Comparison of ENCODE assay signal across 10 mouse cellular contexts in genomic region chr7:25705801-25706251, GRCm38 (mm10). TPM values are rescaled to one million over a fixed set of nuclear protein-coding genes. Genes with fewer than 3 reads are reported as not detected.
DNase-seq lines count a peak whose midpoint lies in the region; ATAC-seq and TF ChIP-seq lines count a peak whose summit lies in the region.
"Had no signal": no experiment of that assay in that cellular context is flagged by ENCODE, and none has a peak within 500 bp of the region (broad histone marks: within the 10 kb centered on the region; RNA-seq: fewer than 3 reads in every experiment).

No protein-coding gene starts in this region.

- no peak for TF ChIP-seq EP300 in CH12.LX (IDR thresholded peaks at IDR 0.05; ENCODE audit: low read length)

- TF ChIP-seq RAD21 in CH12.LX (IDR thresholded peaks at IDR 0.05; ENCODE audit: low read depth, low read length): no peak

- H3K27me3 ChIP-seq in CH12.LX (replicated peaks): no peaks in the 10 kb centered on the region
- H3K27me3 ChIP-seq in heart, embryonic 16.5 days (ENCODE audit: control insufficient read depth, insufficient read depth, low read length): no peaks in the 10 kb centered on the region
- no peaks in the 10 kb centered on the region; the same call in 1 of the 2 replicates for H3K27me3 ChIP-seq in lung, embryonic 16.5 days (ENCODE audit: control insufficient read depth, insufficient read depth, low read depth, low read length)
- peaks cover 16% of the 10 kb centered on the region for H3K27me3 ChIP-seq in hindbrain, embryonic 12.5 days

- 53% methylated on average over 6 of the region's 6 CpGs for WGBS in heart, embryonic 16.5 days
- WGBS in lung, embryonic 16.5 days: 22% methylated on average over 6 of the region's 6 CpGs
- WGBS in hindbrain, embryonic 12.5 days: 61% methylated on average over 6 of the region's 6 CpGs

- dilution Hi-C loops in CH12.LX (cut with MboI; ENCODE audit: extremely low pct_ligation_motif_present, extremely low pct_unique_long_range_greater_than_20kb, low sequenced_read_pairs): no loop called here

- no peak for DNase-seq in gastrocnemius, adult 2 months
- no peak for DNase-seq in gastrocnemius, postnatal 4 days (ENCODE audit: low spot score in 2 of 2)
- DNase-seq in CH12.LX (ENCODE audit: extremely low read depth): no peak
- DNase-seq in embryo, embryonic 10 days (ENCODE audit: low spot score): no peak
- DNase-seq in thymus, postnatal 36 days: no peak
- DNase-seq: thymus, adult 2 months had no signal

- peak overlapping the region; percentile 84 for H3K27ac ChIP-seq in gastrocnemius, adult 2 months
- H3K27ac ChIP-seq in CH12.LX (ENCODE audit: insufficient read depth, low read depth): peak overlapping the region; percentile 11; the same call in 1 of the 2 replicates
- peak overlapping the region; percentile 83 for H3K27ac ChIP-seq in heart, embryonic 16.5 days (ENCODE audit: low read length)
- H3K27ac ChIP-seq in lung, embryonic 16.5 days (ENCODE audit: low read length): peak overlapping the region; percentile 82
- H3K27ac ChIP-seq in hindbrain, embryonic 12.5 days: no peak overlapping the region
- H3K27ac ChIP-seq: liver, embryonic 14.5 days had no signal

- 0 out of 2 replicates have a peak, but pooled peaks have one; percentile 4 for ATAC-seq in heart, embryonic 16.5 days (replicated peaks; ENCODE audit: extremely low read depth, insufficient read depth, low FRiP score)
- peak; percentile 14; the same call in 1 of the 2 replicates for ATAC-seq in lung, embryonic 16.5 days (ENCODE audit: low read depth)
- no peak for ATAC-seq in hindbrain, embryonic 12.5 days (ENCODE audit: low FRiP score)

- peaks cover 25 to 58% of the 10 kb centered on the region in 2 experiments for H3K4me1 ChIP-seq in CH12.LX (ENCODE audit: control insufficient read depth in 1 of 2, insufficient read depth in 2 of 2)
- peaks cover 46% of the 10 kb centered on the region for H3K4me1 ChIP-seq in heart, embryonic 16.5 days (ENCODE audit: control insufficient read depth, insufficient read depth, low read length)
- H3K4me1 ChIP-seq in lung, embryonic 16.5 days (replicated peaks; ENCODE audit: control insufficient read depth, insufficient read depth, low read length): peaks cover 43% of the 10 kb centered on the region
- peaks cover 28% of the 10 kb centered on the region for H3K4me1 ChIP-seq in hindbrain, embryonic 12.5 days

- no peak overlapping the region for H3K4me2 ChIP-seq in CH12.LX (ENCODE audit: insufficient read depth, low read depth, poor library complexity, severe bottlenecking)
- H3K4me2 ChIP-seq in heart, embryonic 16.5 days (ENCODE audit: low read depth, low read length): no peak overlapping the region
- no peak overlapping the region for H3K4me2 ChIP-seq in lung, embryonic 16.5 days (ENCODE audit: low read depth, low read length)
- no peak overlapping the region for H3K4me2 ChIP-seq in hindbrain, embryonic 12.5 days (replicated peaks)

- intact Hi-C loops in gastrocnemius, adult 2 months (cut with DNase I): loop anchor here (2.0 kb wide), 1 partner anchor 17 kb away; no protein-coding TSS in a partner anchor

- in situ Hi-C loops in CH12.LX (cut with MboI; ENCODE audit: low pct_ligation_motif_present, low pct_unique_long_range_greater_than_20kb, low sequenced_read_pairs): no loop called here

- no peak for TF ChIP-seq POLR2A in CH12.LX (IDR thresholded peaks at IDR 0.05; ENCODE audit: low read depth, low read length)

- peaks cover 16% of the 10 kb centered on the region for H3K9me3 ChIP-seq in CH12.LX (replicated peaks; ENCODE audit: low read length)
- peaks cover 5% of the 10 kb centered on the region for H3K9me3 ChIP-seq in heart, embryonic 16.5 days (replicated peaks; ENCODE audit: control insufficient read depth, low read length)
- H3K9me3 ChIP-seq in lung, embryonic 16.5 days (ENCODE audit: control insufficient read depth, low read length): peaks cover 6% of the 10 kb centered on the region
- peaks cover 2% of the 10 kb centered on the region; the same call in 1 of the 2 replicates for H3K9me3 ChIP-seq in hindbrain, embryonic 12.5 days (replicated peaks)

- peaks cover 46 to 83% of the 10 kb centered on the region in 2 experiments for H3K36me3 ChIP-seq in CH12.LX (replicated peaks in 1 of 2; ENCODE audit: control insufficient read depth in 1 of 2, insufficient read depth in 1 of 2, low read length in 1 of 2)
- peaks cover 13% of the 10 kb centered on the region for H3K36me3 ChIP-seq in heart, embryonic 16.5 days (ENCODE audit: control insufficient read depth, insufficient read depth)
- peaks cover 11% of the 10 kb centered on the region for H3K36me3 ChIP-seq in lung, embryonic 16.5 days (ENCODE audit: control insufficient read depth, insufficient read depth, low read length)
- H3K36me3 ChIP-seq in hindbrain, embryonic 12.5 days: no peaks in the 10 kb centered on the region

- H3K9ac ChIP-seq in CH12.LX (ENCODE audit: insufficient read depth, low read depth): no peak overlapping the region
- no peak overlapping the region for H3K9ac ChIP-seq in heart, embryonic 16.5 days (ENCODE audit: low read length)
- H3K9ac ChIP-seq in lung, embryonic 16.5 days (ENCODE audit: low read length): no peak overlapping the region
- H3K9ac ChIP-seq in hindbrain, embryonic 12.5 days: no peak overlapping the region
- H3K9ac ChIP-seq: liver, embryonic 14.5 days had no signal

- no peaks in the 10 kb centered on the region for H3K79me2 ChIP-seq in CH12.LX (replicated peaks; ENCODE audit: control insufficient read depth, extremely low read depth, insufficient read depth, poor library complexity, severe bottlenecking)

- TF ChIP-seq CTCF in gastrocnemius, adult 2 months (IDR thresholded peaks at IDR 0.05): no peak
- TF ChIP-seq CTCF in CH12.LX (conservative IDR thresholded peaks at IDR 0.05 in 1 of 2, IDR thresholded peaks at IDR 0.05 in 1 of 2; ENCODE audit: low read depth in 2 of 2, low read length in 2 of 2): no peak

- no peak overlapping the region for H3K4me3 ChIP-seq in gastrocnemius, adult 2 months
- H3K4me3 ChIP-seq in CH12.LX (replicated peaks in 1 of 3; ENCODE audit: low read depth in 2 of 3, low read length in 2 of 3, poor library complexity in 1 of 3): no peak overlapping the region
- no peak overlapping the region for H3K4me3 ChIP-seq in heart, embryonic 16.5 days (ENCODE audit: low read length)
- no peak overlapping the region for H3K4me3 ChIP-seq in lung, embryonic 16.5 days (ENCODE audit: low read length)
- H3K4me3 ChIP-seq in hindbrain, embryonic 12.5 days: no peak overlapping the region

TF ChIP-seq in CH12.LX, 34 proteins besides CTCF, POLR2A, EP300 and RAD21 (continues in another document):
- no peak for TF ChIP-seq MAZ (IDR thresholded peaks at IDR 0.05; ENCODE audit: low read depth, low read length)
- TF ChIP-seq MXI1 (IDR thresholded peaks at IDR 0.05; ENCODE audit: low read depth, low read length): no peak
- no peak for TF ChIP-seq JUN (IDR thresholded peaks at IDR 0.05; ENCODE audit: insufficient read depth, low read depth, low read length)
- TF ChIP-seq ETS1 (conservative IDR thresholded peaks at IDR 0.05; ENCODE audit: low read depth, low read length): no peak

RNA-seq across cellular contexts. Expression of gene Ccdc97, which starts 13.1 kb away (rescaled TPM):
- total RNA-seq in gastrocnemius, adult 2 months (2021): 10 to 100 TPM; 39.4 to 44.3 TPM
- 10 to 100 TPM; 34.5 to 39.4 TPM for total RNA-seq in gastrocnemius, postnatal 4 days (2021)
- total RNA-seq in CH12.LX (2012; rRNA removed) (14.1 and 14.4 TPM in 2 replicates), CH12.LX (2014; rRNA removed) (4.5 and 5.7 TPM in 2 replicates)
- 38.8 and 44.8 TPM in 2 replicates for polyA plus RNA-seq in CH12.LX (2012; ENCODE audit: insufficient read length, low read depth)
- polyA plus RNA-seq in heart, embryonic 16.5 days (2015; fragmentation: Nextera tagmentation; extraction: Ambion mirVana): 19.9 and 23.0 TPM in 2 replicates
- 21.1 and 24.9 TPM in 2 replicates for polyA plus RNA-seq in lung, embryonic 16.5 days (2015; fragmentation: Nextera tagmentation; extraction: Ambion mirVana)
- polyA plus RNA-seq in hindbrain, embryonic 12.5 days (2016; fragmentation: Nextera tagmentation; extraction: Ambion mirVana): 32.8 and 36.0 TPM in 2 replicates

RNA-seq across cellular contexts. Expression of gene Tgfb1, which starts 19.0 kb away (rescaled TPM):
- total RNA-seq in gastrocnemius, adult 2 months (2021): 1 to 10 TPM; 4.6 to 6.6 TPM
- 10 to 100 TPM; 21.4 to 24.6 TPM for total RNA-seq in gastrocnemius, postnatal 4 days (2021)
- 25.9 and 28.8 TPM in 2 replicates for total RNA-seq in CH12.LX (2012; rRNA removed)
- 8.7 and 9.2 TPM in 2 replicates for total RNA-seq in CH12.LX (2014; rRNA removed)
- 104 and 109 TPM in 2 replicates for polyA plus RNA-seq in CH12.LX (2012; ENCODE audit: insufficient read length, low read depth)
- polyA plus RNA-seq in heart, embryonic 16.5 days (2015; fragmentation: Nextera tagmentation; extraction: Ambion mirVana): 3.6 and 3.8 TPM in 2 replicates
- 3.1 and 3.4 TPM in 2 replicates for polyA plus RNA-seq in lung, embryonic 16.5 days (2015; fragmentation: Nextera tagmentation; extraction: Ambion mirVana)
- polyA plus RNA-seq in hindbrain, embryonic 12.5 days (2016; fragmentation: Nextera tagmentation; extraction: Ambion mirVana): 1.6 and 1.8 TPM in 2 replicates

RNA-seq across cellular contexts. Expression of gene B9d2, which starts 25.2 kb away (rescaled TPM):
- 1 to 10 TPM; 8.7 to 9.7 TPM for total RNA-seq in gastrocnemius, adult 2 months (2021)
- 10 to 100 TPM; 12.1 to 12.9 TPM for total RNA-seq in gastrocnemius, postnatal 4 days (2021)
- 13.1 and 15.8 TPM in 2 replicates for total RNA-seq in CH12.LX (2012; rRNA removed)
- total RNA-seq in CH12.LX (2014; rRNA removed): 9.3 and 10.0 TPM in 2 replicates
- 21.2 and 23.8 TPM in 2 replicates for polyA plus RNA-seq in CH12.LX (2012; ENCODE audit: insufficient read length, low read depth)
- 30.3 and 32.0 TPM in 2 replicates for polyA plus RNA-seq in heart, embryonic 16.5 days (2015; fragmentation: Nextera tagmentation; extraction: Ambion mirVana)
- 33.1 and 35.8 TPM in 2 replicates for polyA plus RNA-seq in lung, embryonic 16.5 days (2015; fragmentation: Nextera tagmentation; extraction: Ambion mirVana)
- 25.9 and 30.8 TPM in 2 replicates for polyA plus RNA-seq in hindbrain, embryonic 12.5 days (2016; fragmentation: Nextera tagmentation; extraction: Ambion mirVana)

RNA-seq across cellular contexts. Expression of gene Tmem91, which starts 30.9 kb away (rescaled TPM):
- total RNA-seq in gastrocnemius, adult 2 months (2021): not detected
- not detected for total RNA-seq in gastrocnemius, postnatal 4 days (2021)
- total RNA-seq in CH12.LX (2012; rRNA removed): 0.17 and 0.55 TPM in 2 replicates
- not detected in 2 replicates for total RNA-seq in CH12.LX (2014; rRNA removed)
- 1.3 and 1.9 TPM in 2 replicates for polyA plus RNA-seq in CH12.LX (2012; ENCODE audit: insufficient read length, low read depth)
- 2.1 and 2.2 TPM in 2 replicates for polyA plus RNA-seq in heart, embryonic 16.5 days (2015; fragmentation: Nextera tagmentation; extraction: Ambion mirVana)
- 3.6 and 3.9 TPM in 2 replicates for polyA plus RNA-seq in lung, embryonic 16.5 days (2015; fragmentation: Nextera tagmentation; extraction: Ambion mirVana)
- 3.5 and 4.6 TPM in 2 replicates for polyA plus RNA-seq in hindbrain, embryonic 12.5 days (2016; fragmentation: Nextera tagmentation; extraction: Ambion mirVana)

RNA-seq across cellular contexts. Expression of gene Exosc5, which starts 46.9 kb away (rescaled TPM):
- 10 to 100 TPM; 24.1 to 24.3 TPM for total RNA-seq in gastrocnemius, adult 2 months (2021)
- total RNA-seq in gastrocnemius, postnatal 4 days (2021): 10 to 100 TPM; 24.5 to 25.7 TPM
- 105 and 116 TPM in 2 replicates for total RNA-seq in CH12.LX (2012; rRNA removed)
- 114 and 123 TPM in 2 replicates for total RNA-seq in CH12.LX (2014; rRNA removed)
- polyA plus RNA-seq in CH12.LX (2012; ENCODE audit: insufficient read length, low read depth): 102 and 125 TPM in 2 replicates
- 42.5 and 44.6 TPM in 2 replicates for polyA plus RNA-seq in heart, embryonic 16.5 days (2015; fragmentation: Nextera tagmentation; extraction: Ambion mirVana)
- 70.6 and 71.2 TPM in 2 replicates for polyA plus RNA-seq in lung, embryonic 16.5 days (2015; fragmentation: Nextera tagmentation; extraction: Ambion mirVana)
- 46.8 and 50.0 TPM in 2 replicates for polyA plus RNA-seq in hindbrain, embryonic 12.5 days (2016; fragmentation: Nextera tagmentation; extraction: Ambion mirVana)

Comparison
In these comparisons a context has a peak if more than half of its experiments do, and no peak if none do; other contexts are left out.
1. RNA of gene Tgfb1, which starts 19.0 kb away (polyA plus RNA-seq): 104 to 109 TPM in CH12.LX; 3.6 to 3.8 TPM in heart, embryonic 16.5 days, 3.1 to 3.4 TPM in lung, embryonic 16.5 days and 1.6 to 1.8 TPM in hindbrain, embryonic 12.5 days; every median in the first group is over 10 times any median in the second.